Mouse (Mus musculus): ENCODE results near the gene Necab3.
A peak's percentile ranks its signal among the peaks of the same experiment; 100 is the strongest.

Necab3 gene

GRCm38 (mm10) chr2:154558264-154559039, at the start of gene Necab3:
TSS of gene Necab3 (minus strand) at chr2:154558890.
- DNase-seq = peak in 1 of 2 experiments; percentile 54

GRCm38 (mm10) chr2:154606965-154607364, 48.3 kb upstream of the Necab3 start:
- no peak for DNase-seq

- no peak for DNase-seq
Measured at GRCm38 (mm10) chr2:154604156-154604555, 45.5 kb upstream of the Necab3 start.

- DNase-seq = peak; percentile 99 to 100
Measured at GRCm38 (mm10) chr2:154603638-154604153, 45.0 kb upstream of the Necab3 start, which contains the start of gene Pxmp4. TSS of gene Pxmp4 (minus strand) at chr2:154603708.

GRCm38 (mm10) chr2:154603007-154603637, 44.4 kb upstream of the Necab3 start:
- DNase-seq = peak; percentile 58 to 67

- peak; percentile 73 to 90 for DNase-seq
Measured at GRCm38 (mm10) chr2:154601324-154601723, 42.6 kb upstream of the Necab3 start.

- peak in 1 of 2 experiments; percentile 37 for DNase-seq
Measured at GRCm38 (mm10) chr2:154600586-154600985, 41.9 kb upstream of the Necab3 start.

GRCm38 (mm10) chr2:154597399-154597798, 38.7 kb upstream of the Necab3 start:
- DNase-seq = no peak

- no peak for DNase-seq
Measured at GRCm38 (mm10) chr2:154595775-154596174, 37.1 kb upstream of the Necab3 start.

- peak in 1 of 2 experiments; percentile 57 for DNase-seq
Measured at GRCm38 (mm10) chr2:154593025-154593424, 34.3 kb upstream of the Necab3 start.

GRCm38 (mm10) chr2:154591239-154591638, 32.5 kb upstream of the Necab3 start:
- no peak for DNase-seq

- DNase-seq = no peak
Measured at GRCm38 (mm10) chr2:154589051-154589450, 30.4 kb upstream of the Necab3 start.

- DNase-seq = peak; percentile 19 to 73
Measured at GRCm38 (mm10) chr2:154586405-154586804, 27.7 kb upstream of the Necab3 start.

- DNase-seq = no peak
Measured at GRCm38 (mm10) chr2:154584931-154585601, 26.4 kb upstream of the Necab3 start.

- DNase-seq = no peak
Measured at GRCm38 (mm10) chr2:154583906-154584872, 25.5 kb upstream of the Necab3 start.

- DNase-seq = no peak
Measured at GRCm38 (mm10) chr2:154581421-154581820, 22.7 kb upstream of the Necab3 start.

GRCm38 (mm10) chr2:154580586-154580985, 21.9 kb upstream of the Necab3 start:
- no peak for DNase-seq

- no peak for DNase-seq
Measured at GRCm38 (mm10) chr2:154577744-154578067, 19.0 kb upstream of the Necab3 start.

- no peak for DNase-seq
Measured at GRCm38 (mm10) chr2:154576876-154577743, 18.4 kb upstream of the Necab3 start.

GRCm38 (mm10) chr2:154574271-154574670, 15.6 kb upstream of the Necab3 start:
- DNase-seq = no peak

GRCm38 (mm10) chr2:154572996-154573395, 14.3 kb upstream of the Necab3 start:
- DNase-seq = no peak

All from kidney, postnatal 36 days (tissue).